Mouse (Mus musculus): ENCODE results near the gene Chchd5. TPM values are rescaled to one million over a fixed set of nuclear protein-coding genes. Genes with fewer than 3 reads are reported as not detected.

Gene Chchd5
- polyA plus RNA-seq (2015; fragmentation: Nextera tagmentation; extraction: Ambion mirVana), result 24.9 and 26.8 TPM in 2 replicates

DNA sequence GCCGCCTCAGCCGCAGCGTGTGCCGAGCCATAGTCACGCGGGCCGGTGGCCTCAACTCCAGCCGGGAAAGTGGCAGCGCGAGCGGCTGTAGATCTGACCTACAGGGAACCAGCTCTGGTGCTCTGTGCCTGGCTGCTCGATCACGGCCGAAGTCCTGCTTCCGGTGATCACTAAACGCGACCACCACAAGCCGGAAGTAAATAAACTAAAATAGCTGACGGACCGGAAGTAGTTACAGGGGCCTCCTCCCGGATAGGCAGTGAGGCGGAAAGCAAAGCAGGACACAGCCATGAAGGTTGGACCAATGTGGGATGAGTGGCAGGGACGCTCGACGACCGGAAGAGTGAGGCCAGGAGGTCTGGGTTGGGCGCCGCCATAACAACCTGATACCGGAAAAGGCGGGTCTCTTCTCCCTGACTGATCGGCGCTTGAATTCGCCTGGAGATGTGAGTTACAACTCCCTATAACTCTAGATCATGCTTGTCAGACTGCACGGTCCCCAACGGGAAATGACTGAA is at the start of gene Chchd5:
Gene Chchd5 (plus strand): TSS at position 289 of the 518 bp plus-strand sequence.
- ATAC-seq (replicated peaks; ENCODE audit: low FRiP score, low read depth) (peak; percentile 100), DNase-seq (ENCODE audit: low spot score) (peak; percentile 100)
- Histone ChIP-seq H3K9ac (ENCODE audit: low read depth, low read length) (peak within 1 kb of the TSS; percentile 79), H3K4me3 (replicated peaks; ENCODE audit: low read depth, low read length) (peak within 1 kb of the TSS; percentile 51), H3K4me2 (ENCODE audit: low read length) (peak within 1 kb of the TSS; percentile 56), H3K4me1 (replicated peaks; ENCODE audit: insufficient read depth, low read length) (peaks cover 2% of the 10 kb centered on the region; the same call in 1 of the 2 replicates), H3K36me3 (ENCODE audit: insufficient read depth, low read length) (peaks cover 35% of the 10 kb centered on the region), H3K27ac (peak within 1 kb of the TSS; percentile 93), H3K9me3 (replicated peaks; ENCODE audit: low read length) (no peaks in the 10 kb centered on the region), H3K27me3 (ENCODE audit: insufficient read depth, low read length) (no peaks in the 10 kb centered on the region)
- no peak for TF ChIP-seq CTCF (IDR thresholded peaks at IDR 0.05; ENCODE audit: low read depth)
- WGBS, result 1% methylated on average over 35 of the region's 35 CpGs

GRCm38 (mm10) chr2:129081097-129081496 is 48.4 kb upstream of the Chchd5 start:
- TF ChIP-seq CTCF (IDR thresholded peaks at IDR 0.05; ENCODE audit: low read depth), result peak; percentile 32; the same call in 1 of the 2 replicates
- Histone ChIP-seq H3K4me3 (replicated peaks; ENCODE audit: low read depth, low read length) (no peak overlapping the region), H3K9ac (ENCODE audit: low read depth, low read length) (no peak overlapping the region), H3K4me1 (replicated peaks; ENCODE audit: insufficient read depth, low read length) (no peaks in the 10 kb centered on the region), H3K9me3 (replicated peaks; ENCODE audit: low read length) (no peaks in the 10 kb centered on the region), H3K36me3 (ENCODE audit: insufficient read depth, low read length) (0 out of 2 replicates have a peak, but pooled peaks cover 5% of the 10 kb centered on the region), H3K27me3 (ENCODE audit: insufficient read depth, low read length) (no peaks in the 10 kb centered on the region), H3K4me2 (ENCODE audit: low read length) (no peak overlapping the region), H3K27ac (no peak overlapping the region)
- ATAC-seq (replicated peaks; ENCODE audit: low FRiP score, low read depth) (no peak), DNase-seq (ENCODE audit: low spot score) (no peak)
- WGBS, result 75% methylated on average over 13 of the region's 13 CpGs

GRCm38 (mm10) chr2:129083514-129083913 is 46.0 kb upstream of the Chchd5 start:
- no peak overlapping the region for H3K4me3 ChIP-seq (replicated peaks; ENCODE audit: low read depth, low read length)
- 0 out of 2 replicates have a peak, but pooled peaks cover 5% of the 10 kb centered on the region for H3K36me3 ChIP-seq (ENCODE audit: insufficient read depth, low read length)
- no peaks in the 10 kb centered on the region for H3K27me3 ChIP-seq (ENCODE audit: insufficient read depth, low read length)
- H3K4me1 ChIP-seq (replicated peaks; ENCODE audit: insufficient read depth, low read length), result no peaks in the 10 kb centered on the region
- no peak for DNase-seq (ENCODE audit: low spot score)
- no peak overlapping the region for H3K27ac ChIP-seq
- H3K9me3 ChIP-seq (replicated peaks; ENCODE audit: low read length), result no peaks in the 10 kb centered on the region
- ATAC-seq (replicated peaks; ENCODE audit: low FRiP score, low read depth), result no peak
- 92% methylated on average over 5 of the region's 5 CpGs for WGBS
- no peak for TF ChIP-seq CTCF (IDR thresholded peaks at IDR 0.05; ENCODE audit: low read depth)
- no peak overlapping the region for H3K4me2 ChIP-seq (ENCODE audit: low read length)
- no peak overlapping the region for H3K9ac ChIP-seq (ENCODE audit: low read depth, low read length)

DNA sequence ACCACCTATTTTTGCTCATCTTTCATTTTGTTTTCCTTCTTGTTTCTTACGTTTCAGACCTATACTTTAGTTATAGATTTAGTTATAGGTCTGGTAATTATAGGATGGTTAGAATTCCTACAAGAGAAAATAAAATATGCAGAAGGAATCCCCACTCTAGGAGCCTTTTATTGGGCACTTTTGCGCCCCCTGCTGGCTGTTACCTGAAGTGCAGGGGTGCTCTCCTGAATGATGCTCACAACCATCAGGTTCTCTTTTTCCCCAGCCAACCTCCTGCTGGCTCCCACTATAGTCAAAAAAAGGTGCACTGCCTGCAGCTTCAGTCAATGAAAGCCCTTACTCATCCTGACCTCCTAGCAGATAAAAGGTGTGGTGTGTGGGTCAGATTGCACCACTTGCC is 44.5 kb upstream of the Chchd5 start:
- Histone ChIP-seq H3K36me3 (ENCODE audit: insufficient read depth, low read length) (0 out of 2 replicates have a peak, but pooled peaks cover 5% of the 10 kb centered on the region), H3K4me1 (replicated peaks; ENCODE audit: insufficient read depth, low read length) (no peaks in the 10 kb centered on the region)
- DNase-seq (ENCODE audit: low spot score), result no peak

GRCm38 (mm10) chr2:129087520-129087919 is 42.0 kb upstream of the Chchd5 start:
- Histone ChIP-seq H3K4me1 (replicated peaks; ENCODE audit: insufficient read depth, low read length) (no peaks in the 10 kb centered on the region), H3K27ac (no peak overlapping the region), H3K36me3 (ENCODE audit: insufficient read depth, low read length) (0 out of 2 replicates have a peak, but pooled peaks cover 3% of the 10 kb centered on the region), H3K9me3 (replicated peaks; ENCODE audit: low read length) (no peaks in the 10 kb centered on the region), H3K27me3 (ENCODE audit: insufficient read depth, low read length) (no peaks in the 10 kb centered on the region), H3K4me2 (ENCODE audit: low read length) (no peak overlapping the region), H3K4me3 (replicated peaks; ENCODE audit: low read depth, low read length) (no peak overlapping the region), H3K9ac (ENCODE audit: low read depth, low read length) (no peak overlapping the region)
- DNase-seq (ENCODE audit: low spot score) (no peak), ATAC-seq (replicated peaks; ENCODE audit: low FRiP score, low read depth) (no peak)
- WGBS, result 94% methylated on average over 1 of the region's 1 CpGs
- TF ChIP-seq CTCF (IDR thresholded peaks at IDR 0.05; ENCODE audit: low read depth), result no peak

More for the DNA sequence above, 44.5 kb upstream of the Chchd5 start:
- peak; percentile 75 for TF ChIP-seq CTCF (IDR thresholded peaks at IDR 0.05; ENCODE audit: low read depth)
- Histone ChIP-seq H3K27ac (no peak overlapping the region), H3K9ac (ENCODE audit: low read depth, low read length) (no peak overlapping the region), H3K9me3 (replicated peaks; ENCODE audit: low read length) (no peaks in the 10 kb centered on the region), H3K4me3 (replicated peaks; ENCODE audit: low read depth, low read length) (no peak overlapping the region), H3K27me3 (ENCODE audit: insufficient read depth, low read length) (no peaks in the 10 kb centered on the region), H3K4me2 (ENCODE audit: low read length) (no peak overlapping the region)
- no peak for ATAC-seq (replicated peaks; ENCODE audit: low FRiP score, low read depth)
- 54% methylated on average over 2 of the region's 2 CpGs for WGBS

GRCm38 (mm10) chr2:129090370-129090769 is 39.1 kb upstream of the Chchd5 start:
- no peak overlapping the region for H3K4me3 ChIP-seq (replicated peaks; ENCODE audit: low read depth, low read length)
- no peak overlapping the region for H3K9ac ChIP-seq (ENCODE audit: low read depth, low read length)
- WGBS, result 80% methylated on average over 4 of the region's 4 CpGs

More at GRCm38 (mm10) chr2:129090370-129090769, 39.1 kb upstream of the Chchd5 start:
- no peaks in the 10 kb centered on the region for H3K9me3 ChIP-seq (replicated peaks; ENCODE audit: low read length)
- no peak overlapping the region for H3K27ac ChIP-seq
- no peaks in the 10 kb centered on the region for H3K27me3 ChIP-seq (ENCODE audit: insufficient read depth, low read length)
- ATAC-seq (replicated peaks; ENCODE audit: low FRiP score, low read depth) (no peak), DNase-seq (ENCODE audit: low spot score) (no peak)
- H3K36me3 ChIP-seq (ENCODE audit: insufficient read depth, low read length), result peaks cover 11% of the 10 kb centered on the region; the same call in 1 of the 2 replicates
- H3K4me2 ChIP-seq (ENCODE audit: low read length), result no peak overlapping the region
- no peak for TF ChIP-seq CTCF (IDR thresholded peaks at IDR 0.05; ENCODE audit: low read depth)
- no peaks in the 10 kb centered on the region for H3K4me1 ChIP-seq (replicated peaks; ENCODE audit: insufficient read depth, low read length)

All from kidney, postnatal 0 days (tissue).